Mouse (Mus musculus): ENCODE measurements around the gene Rtel1. TPM values are rescaled to one million over a fixed set of nuclear protein-coding genes. Genes with fewer than 3 reads are reported as not detected.

The Rtel1 gene
- 43.5 and 57.6 TPM in 2 replicates for polyA plus RNA-seq (2012; rRNA removed)

DNA sequence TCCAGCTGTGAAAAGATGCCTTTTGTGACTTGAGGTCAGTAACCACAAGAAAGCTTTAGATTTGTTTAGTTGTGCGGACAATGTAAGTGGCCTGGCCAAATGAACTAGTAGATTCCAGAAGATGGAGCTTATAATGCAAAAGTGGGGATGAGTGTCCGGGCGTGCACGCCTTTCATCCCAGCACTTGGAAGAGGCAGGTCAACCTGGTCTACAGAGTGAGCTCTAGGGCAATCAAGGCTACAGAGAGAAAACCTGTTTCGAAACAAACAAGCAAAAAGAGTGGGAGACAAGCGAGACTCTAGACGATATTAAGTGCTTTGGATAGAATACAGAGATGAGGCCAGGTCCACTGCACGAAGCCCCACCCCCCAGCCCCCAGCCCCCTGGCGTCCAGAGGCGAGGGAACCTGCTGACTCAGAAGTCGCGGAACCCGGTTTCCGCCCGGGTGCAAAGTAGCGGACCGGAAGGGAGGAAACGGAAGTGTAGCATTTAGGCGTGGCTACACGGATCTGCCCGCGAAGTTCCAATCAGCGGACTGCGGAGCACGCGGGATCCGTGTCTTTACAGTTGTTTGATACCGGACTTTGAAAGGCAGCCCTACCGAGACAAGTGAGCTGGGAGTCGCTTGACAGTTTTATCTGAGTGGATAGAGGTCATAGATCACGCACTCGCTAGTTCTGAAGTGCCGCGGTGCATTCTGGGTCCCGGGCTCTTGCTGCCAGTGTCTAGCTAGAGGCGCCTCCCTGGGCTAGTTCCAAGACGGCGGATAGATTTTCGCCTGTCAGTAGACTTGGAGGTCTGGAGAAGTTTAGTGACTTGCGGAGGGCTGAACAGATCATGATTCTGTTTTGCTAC, at the start of gene Rtel1:
Rtel1 (plus strand) TSS at position 492 of the 855 bp plus-strand sequence.
- DNase-seq (ENCODE audit: low read depth), result peak; percentile 23

DNA sequence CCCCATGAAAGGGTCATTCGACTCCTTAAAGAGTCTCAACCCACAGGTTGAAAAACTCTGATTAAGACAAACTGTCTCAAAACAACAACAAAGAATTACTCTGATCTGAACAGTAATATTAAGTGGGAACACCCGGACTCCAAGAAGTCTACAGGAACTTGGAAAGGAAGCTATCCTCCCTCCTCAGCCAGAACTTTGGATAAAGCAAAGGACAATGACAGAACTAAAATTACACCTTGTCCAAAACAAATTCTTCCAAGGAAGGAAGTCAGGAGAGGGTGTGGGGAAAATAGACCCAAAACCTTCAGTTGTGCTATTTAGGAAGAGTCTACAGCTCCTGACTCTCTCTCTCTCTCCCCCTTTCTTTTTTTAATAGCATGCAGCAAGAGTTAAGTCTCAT, 47.4 kb upstream of the Rtel1 start:
- DNase-seq (ENCODE audit: low read depth), result no peak

- DNase-seq (ENCODE audit: low read depth), result no peak
Observed at GRCm38 (mm10) chr2:181273829-181274228, 45.7 kb upstream of the Rtel1 start.

GRCm38 (mm10) chr2:181274639-181275038, 44.9 kb upstream of the Rtel1 start:
- DNase-seq (ENCODE audit: low read depth), result no peak

DNA sequence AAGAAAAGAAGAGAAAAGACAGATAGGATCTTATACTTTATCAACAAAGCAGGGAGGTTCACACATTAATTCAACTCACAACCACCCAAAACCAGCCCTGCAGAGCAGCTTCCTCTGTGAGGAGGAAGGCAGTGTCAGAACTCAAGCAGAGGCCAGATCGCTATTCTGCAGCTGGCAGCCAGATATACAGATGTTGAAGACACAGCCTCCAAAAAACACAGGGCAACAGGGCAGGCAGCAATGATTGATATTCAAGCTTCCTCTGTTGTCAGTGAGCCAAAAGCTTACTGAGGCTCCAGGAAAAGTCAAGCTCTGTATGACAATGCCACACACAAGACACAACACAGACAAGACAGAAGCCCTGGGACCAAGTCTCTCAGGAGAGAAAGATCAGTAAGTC, 42.8 kb upstream of the Rtel1 start:
- no peak for DNase-seq (ENCODE audit: low read depth)

DNA sequence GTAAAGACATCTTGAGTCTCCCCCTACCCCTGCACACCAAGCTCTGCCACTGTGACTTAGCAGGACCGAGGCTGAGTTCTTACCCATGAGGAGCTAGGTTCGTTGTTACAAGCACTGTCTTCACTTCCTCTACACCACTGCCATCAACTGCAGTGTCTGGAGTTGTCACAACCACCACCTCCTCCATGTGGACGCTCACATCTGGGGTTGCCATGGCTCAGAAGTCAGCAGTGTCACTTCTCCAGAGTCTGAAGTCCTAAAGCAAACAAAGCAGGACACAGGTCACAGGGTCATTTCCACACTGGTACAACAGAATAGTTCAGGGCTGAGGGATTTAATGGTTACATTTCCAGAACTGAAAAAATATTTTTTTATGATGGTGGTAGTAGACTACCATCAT, 41.7 kb upstream of the Rtel1 start:
- DNase-seq (ENCODE audit: low read depth), result no peak

GRCm38 (mm10) chr2:181279968-181280367, 39.6 kb upstream of the Rtel1 start:
- no peak for DNase-seq (ENCODE audit: low read depth)

DNA sequence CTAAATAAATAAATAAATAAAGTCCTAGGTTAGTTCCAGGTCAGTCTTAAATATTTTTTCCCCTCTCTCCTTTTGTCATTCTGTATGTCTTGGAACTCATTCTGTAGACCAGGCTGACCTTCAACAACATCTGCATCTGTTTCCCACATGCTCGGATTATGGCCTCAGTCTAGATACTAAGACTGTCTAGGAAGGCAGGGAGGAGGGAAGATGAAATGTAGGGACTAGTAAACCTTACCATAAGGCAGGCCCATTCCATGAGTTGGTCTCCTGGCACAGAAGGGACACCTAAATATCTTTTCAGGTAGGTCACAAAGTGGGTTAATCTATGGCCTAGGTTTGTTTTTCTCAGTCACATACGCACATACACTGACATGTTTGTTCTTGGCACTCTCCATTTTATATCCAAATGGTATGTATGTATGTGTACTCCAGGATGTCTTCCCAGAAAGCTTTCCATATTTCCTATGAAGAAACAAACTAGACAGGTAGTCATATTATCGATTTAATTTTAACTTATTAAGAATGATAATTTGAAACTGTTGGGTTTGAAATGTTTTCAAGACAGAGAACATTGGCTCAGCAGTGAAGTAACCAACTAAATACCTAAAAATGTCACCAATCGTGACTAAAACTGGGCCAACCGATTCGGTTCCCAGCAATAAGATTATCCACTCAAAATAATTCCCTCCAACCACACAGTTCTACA, 32.8 kb upstream of the Rtel1 start:
- DNase-seq (ENCODE audit: low read depth), result no peak

GRCm38 (mm10) chr2:181287338-181287957, 32.1 kb upstream of the Rtel1 start:
- no peak for DNase-seq (ENCODE audit: low read depth)

DNA sequence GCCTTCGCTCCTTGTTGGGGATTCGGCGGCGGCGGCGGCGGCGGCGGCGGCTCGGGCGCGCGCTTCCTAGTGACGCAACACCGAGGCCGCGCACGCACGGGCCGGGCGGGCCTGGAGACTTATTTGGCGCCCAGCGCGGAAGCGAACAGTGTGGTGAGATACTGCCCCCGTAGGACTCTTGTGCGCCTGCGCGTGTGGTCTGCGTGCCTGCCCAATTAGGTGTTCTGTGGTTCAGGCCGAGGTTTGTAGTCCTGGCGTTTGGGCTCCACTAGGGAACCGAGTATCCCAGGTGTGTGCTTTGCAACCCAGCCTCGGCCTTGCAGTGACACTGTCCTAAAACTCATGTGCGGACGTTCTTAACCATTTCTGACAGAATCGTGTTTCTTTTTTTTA, 31.6 kb upstream of the Rtel1 start, which contains the start of gene Gmeb2:
Gmeb2 (minus strand) TSS at position 78 of the 393 bp plus-strand sequence.
- DNase-seq (ENCODE audit: low read depth), result peak; percentile 81

GRCm38 (mm10) chr2:181288691-181289090, 30.8 kb upstream of the Rtel1 start:
- no peak for DNase-seq (ENCODE audit: low read depth)

GRCm38 (mm10) chr2:181290937-181291336, 28.6 kb upstream of the Rtel1 start:
- DNase-seq (ENCODE audit: low read depth), result no peak

DNA sequence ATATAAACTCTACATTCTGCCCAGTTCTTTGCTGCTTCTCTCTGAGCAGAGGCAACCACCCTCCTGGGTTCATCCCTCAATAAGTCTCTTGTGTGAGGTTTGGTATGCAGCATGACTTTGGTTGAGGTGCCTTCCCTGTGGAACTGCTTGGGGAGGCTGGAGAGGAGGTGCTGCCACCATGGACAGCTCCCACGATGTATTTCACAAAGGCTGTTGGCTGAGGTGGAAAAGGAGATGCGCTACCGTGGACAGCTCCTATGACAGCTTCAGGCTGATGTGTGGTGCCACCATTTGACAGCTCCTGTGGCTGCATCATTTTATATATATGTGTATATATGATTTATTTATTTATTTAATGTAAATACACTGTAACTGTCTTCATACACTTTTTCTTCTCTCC, 17.5 kb upstream of the Rtel1 start:
- DNase-seq (ENCODE audit: low read depth), result no peak

DNA sequence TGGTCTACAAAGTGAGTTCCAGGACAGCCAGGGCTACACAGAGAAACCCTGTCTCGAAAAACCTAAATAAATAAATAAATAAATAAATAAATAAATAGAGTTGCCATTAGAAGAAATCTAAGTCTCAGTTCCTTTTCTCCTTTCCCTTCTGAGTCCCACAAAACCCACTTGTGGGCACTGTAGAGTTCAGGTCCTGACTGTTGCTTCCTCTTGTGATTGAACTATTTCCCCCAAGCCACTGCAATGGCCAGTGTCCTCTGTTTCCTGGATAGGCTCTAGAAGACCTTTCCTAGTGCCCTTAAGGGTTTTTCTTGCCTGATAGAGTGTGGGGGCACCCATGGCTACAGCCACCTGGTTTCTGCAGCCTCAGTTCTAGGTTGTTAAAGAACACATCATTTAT, 14.6 kb upstream of the Rtel1 start:
- no peak for DNase-seq (ENCODE audit: low read depth)

- DNase-seq (ENCODE audit: low read depth), result no peak
Observed at GRCm38 (mm10) chr2:181307144-181307804, 12.3 kb upstream of the Rtel1 start.

- DNase-seq (ENCODE audit: low read depth), result no peak
Observed at GRCm38 (mm10) chr2:181312435-181312834, 7.1 kb upstream of the Rtel1 start.

DNA sequence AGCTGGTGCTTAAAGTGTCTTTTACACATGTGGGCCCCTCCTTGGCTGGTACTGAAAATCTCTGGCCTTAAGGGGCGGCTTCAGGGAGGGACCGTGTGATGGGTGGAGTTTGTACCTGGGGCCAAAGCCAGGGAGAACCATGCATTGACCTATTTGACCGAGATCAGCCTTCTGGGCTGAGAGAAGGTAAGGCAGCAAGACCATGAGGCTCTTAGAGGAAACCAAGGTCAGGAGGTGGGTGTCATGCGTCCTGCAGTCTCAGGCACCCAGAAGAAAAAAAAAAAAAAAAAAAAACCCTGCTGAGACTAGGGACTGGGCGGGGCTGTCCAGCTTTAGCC, 6.6 kb upstream of the Rtel1 start:
- no peak for DNase-seq (ENCODE audit: low read depth)

GRCm38 (mm10) chr2:181313344-181314079, 6.0 kb upstream of the Rtel1 start:
- DNase-seq (ENCODE audit: low read depth), result no peak

DNA sequence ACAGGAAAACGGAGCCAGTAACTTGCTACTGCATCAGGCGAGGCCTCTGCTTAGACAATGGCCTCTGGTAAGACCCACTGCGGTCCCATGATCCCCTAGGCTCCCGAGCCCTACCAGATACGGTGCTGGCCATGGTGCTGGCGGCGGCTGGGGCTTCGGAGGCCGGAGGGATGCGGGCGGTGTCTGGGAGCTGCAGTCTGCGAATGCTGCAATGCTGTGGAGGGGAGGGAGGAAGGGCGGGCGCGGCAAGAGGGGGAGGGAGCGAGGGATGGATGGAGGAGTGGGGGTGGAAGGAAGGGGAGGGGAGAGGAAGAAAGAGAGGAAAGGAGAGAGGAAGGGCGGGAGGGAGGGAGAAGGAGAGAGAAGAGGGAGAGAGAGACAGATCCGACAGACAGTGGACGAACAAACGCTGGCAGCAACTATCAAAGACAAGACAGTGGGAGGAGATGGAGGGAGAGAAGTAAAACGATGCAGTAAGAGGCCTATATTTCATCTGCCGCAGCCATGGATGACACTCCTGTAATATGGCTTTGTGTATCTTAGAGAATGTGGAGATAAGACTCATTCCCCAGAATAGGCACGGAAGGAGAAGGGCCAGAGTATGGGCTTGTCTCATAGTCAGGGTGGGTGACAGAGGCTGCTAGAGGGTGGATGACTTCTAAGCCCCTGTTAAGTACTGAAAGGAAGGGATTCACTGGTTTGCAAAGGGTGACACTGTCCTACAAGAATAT, 5.3 kb upstream of the Rtel1 start, which contains the start of gene Stmn3:
Stmn3 (minus strand) TSS at position 421 of the 731 bp plus-strand sequence.
- DNase-seq (ENCODE audit: low read depth), result no peak

- DNase-seq (ENCODE audit: low read depth), result no peak
Observed at GRCm38 (mm10) chr2:181320103-181320499, 562 bp downstream of the Rtel1 start.

GRCm38 (mm10) chr2:181322136-181322535, 2.6 kb downstream of the Rtel1 start:
- DNase-seq (ENCODE audit: low read depth), result no peak
